Mouse (Mus musculus) c-Kit-positive CD71-positive TER-119-negative erythroid progenitor cells, embryonic 14.5 days (primary cell): ENCODE results near the gene Hpn.

Experiments used
- DNase-seq: peaks from one replicate; pipeline ENCODE4 v3.0.0-alpha.2; 2013; ENCODE audit warnings: low read depth

Hpn gene

DNA sequence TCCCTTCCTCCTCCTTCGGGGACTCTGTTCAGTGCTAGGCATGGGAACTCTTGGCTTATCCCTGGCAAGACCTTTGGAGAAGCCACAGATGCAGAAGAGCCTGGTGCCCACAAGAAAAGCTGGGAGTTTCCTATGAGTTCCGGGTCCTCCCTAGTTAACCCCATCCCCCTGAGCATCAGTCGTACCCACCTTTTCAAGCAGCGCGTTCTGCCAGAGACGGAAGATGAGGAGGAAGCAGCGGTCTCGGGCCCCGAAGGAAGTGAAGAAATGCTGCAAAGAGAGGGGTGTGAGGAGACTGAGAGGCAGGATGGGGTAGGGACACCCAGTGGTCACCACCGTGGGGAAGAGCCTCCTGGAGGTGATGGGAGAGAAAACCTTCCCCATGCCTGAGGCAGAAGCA lies 25.9 kb upstream of the Hpn start:
- no peak for DNase-seq

- no peak for DNase-seq
Measured at GRCm38 (mm10) chr7:31140302-31140701, 25.2 kb upstream of the Hpn start.

DNA sequence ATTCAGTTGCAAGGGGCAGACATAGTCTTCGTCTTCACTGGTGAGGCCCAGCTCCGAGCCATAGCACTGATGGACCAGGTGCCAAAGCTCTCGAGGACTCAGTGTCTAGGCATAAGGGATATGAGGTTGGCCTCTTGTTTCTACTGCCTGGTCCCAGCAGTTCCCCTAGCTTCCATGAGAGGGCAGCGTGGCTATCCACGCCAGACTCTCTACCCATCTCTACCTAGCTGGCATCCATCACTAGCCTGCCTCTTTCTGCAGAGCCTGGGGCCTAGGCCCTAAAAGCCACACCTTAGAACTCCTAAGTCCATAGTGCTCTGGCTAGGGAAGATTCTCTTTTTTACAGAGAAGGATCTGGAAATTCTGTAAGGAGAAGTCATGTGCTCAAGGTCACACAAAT lies 24.7 kb upstream of the Hpn start:
- DNase-seq, result no peak

- DNase-seq, result no peak
Measured at GRCm38 (mm10) chr7:31135717-31136116, 20.6 kb upstream of the Hpn start.

- no peak for DNase-seq
Measured at GRCm38 (mm10) chr7:31131866-31132265, 16.8 kb upstream of the Hpn start.

- no peak for DNase-seq
Measured at GRCm38 (mm10) chr7:31130841-31131240, 15.8 kb upstream of the Hpn start.

DNA sequence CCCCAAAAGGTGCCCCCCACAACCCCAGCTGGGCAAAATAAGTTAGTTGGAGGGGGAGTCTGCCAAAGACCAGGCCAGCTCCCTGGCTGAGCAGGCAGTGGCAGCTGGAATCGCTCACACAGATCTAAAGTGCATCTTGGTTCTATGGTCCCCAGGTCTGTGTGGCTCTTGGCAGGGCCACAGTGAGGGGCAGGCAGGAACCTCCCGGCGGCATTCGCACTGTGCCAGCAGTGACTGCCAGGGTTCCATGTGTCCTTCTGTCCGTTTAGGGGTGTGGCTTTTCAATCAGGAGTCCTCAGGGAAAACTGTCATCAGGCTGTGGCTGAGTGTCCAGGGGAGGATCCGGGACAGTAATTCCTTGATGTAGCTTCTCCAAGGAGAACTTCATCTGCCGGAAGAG lies 15.1 kb upstream of the Hpn start:
- DNase-seq, result no peak

GRCm38 (mm10) chr7:31128157-31128705 lies 13.1 kb upstream of the Hpn start:
- DNase-seq, result no peak

DNA sequence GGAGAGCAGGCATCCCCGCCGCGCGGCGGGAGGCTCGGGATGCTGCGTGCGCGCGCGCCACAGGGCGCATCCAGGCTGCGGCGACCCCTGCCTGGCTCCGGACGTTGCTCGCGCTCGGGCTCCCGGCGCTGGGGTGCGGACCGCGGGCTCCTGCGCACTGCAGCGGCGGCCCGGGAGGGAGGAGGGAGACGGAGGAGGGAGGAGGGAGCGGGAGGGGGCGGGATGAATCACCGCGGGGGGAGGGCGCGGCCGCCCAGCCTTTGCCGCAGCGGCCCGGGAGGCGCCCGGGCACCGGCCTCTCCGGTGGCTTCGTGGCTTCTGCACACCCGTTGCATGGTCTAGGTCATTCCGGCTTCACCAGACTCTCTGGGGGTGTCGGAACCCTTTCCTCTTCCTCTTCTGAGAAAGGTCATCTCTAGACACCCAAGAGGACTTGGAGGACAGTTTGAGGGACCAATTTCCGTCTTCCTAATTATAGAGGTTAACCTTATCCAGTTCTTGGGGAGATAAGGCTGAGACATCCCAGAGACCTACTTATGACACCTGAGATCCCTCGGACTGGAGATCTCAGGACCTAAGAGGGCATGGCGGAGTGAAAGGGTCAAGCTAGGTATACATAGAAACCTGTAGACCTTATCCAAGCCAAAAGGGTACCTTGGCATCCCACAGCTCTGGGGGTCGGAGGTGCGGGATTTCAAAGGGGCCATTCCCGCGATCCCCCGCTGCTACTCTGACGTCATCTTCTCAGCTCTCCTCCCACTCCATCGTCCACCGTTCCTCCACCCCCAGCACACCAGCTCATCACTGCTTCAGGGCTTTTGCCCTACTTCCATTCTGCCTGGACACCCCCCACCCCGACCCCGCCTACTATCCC lies 12.0 kb upstream of the Hpn start, which contains the start of gene Scn1b:
Scn1b (minus strand) TSS at position 153 of the 874 bp plus-strand sequence.
- no peak for DNase-seq

- no peak for DNase-seq
Measured at GRCm38 (mm10) chr7:31126211-31126751, 11.2 kb upstream of the Hpn start.

DNA sequence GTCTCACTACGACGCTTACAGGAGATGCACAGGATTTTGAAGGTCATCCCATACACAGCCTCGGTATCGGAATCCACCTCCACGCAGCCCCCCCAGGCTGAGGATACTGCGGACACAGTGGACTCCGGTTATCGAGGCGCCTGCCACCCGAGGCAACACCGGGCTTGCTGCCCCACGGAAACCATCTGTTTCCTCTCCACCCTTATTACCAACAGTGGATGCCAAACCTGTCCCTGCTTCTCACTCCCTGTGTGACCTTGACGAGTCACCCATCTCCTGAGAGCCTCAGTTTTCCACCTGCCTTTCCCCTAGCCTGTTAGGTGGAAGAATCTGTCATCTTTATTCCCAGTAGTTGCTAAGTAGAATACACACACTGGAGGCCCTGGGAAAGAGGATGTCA lies 10.0 kb upstream of the Hpn start:
- no peak for DNase-seq

DNA sequence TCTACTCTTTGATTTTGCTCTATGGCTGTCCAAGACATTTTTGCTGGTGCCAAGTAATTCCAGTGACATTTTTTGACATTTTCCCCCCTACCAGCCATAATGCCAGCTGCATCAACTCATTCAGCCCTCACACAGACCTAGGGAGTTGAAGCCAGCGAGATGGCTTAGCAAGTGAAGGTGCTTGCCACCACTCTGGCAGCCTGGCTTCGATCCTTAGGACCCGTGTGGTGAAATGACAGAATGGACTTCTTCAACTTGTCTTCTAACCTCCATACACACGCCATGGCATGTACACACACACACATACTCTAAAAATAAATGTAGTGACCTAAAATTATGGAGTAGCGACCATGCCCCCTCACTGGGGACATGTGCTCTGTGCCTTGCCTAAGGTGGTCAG lies 9.3 kb upstream of the Hpn start:
- DNase-seq, result no peak

DNA sequence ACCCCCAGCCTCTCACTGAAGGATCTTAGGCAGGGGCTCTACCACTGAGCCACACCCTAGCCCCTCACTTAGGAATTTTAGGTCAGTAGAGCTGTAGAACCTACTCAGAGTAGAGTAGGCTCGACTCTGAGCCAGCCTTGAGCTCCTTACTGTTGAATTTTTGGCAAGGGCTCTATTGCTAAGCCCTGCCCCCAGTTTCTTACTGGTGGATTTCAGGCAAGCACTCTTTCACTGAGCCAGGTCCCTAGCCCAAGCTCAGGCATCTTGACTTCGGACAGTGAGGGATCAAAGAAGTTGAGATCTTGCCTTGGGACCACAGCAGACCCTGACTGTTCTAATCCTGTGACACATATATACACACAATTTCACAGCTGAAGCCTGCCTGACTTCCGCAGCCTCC lies 8.6 kb upstream of the Hpn start:
- DNase-seq, result no peak

DNA sequence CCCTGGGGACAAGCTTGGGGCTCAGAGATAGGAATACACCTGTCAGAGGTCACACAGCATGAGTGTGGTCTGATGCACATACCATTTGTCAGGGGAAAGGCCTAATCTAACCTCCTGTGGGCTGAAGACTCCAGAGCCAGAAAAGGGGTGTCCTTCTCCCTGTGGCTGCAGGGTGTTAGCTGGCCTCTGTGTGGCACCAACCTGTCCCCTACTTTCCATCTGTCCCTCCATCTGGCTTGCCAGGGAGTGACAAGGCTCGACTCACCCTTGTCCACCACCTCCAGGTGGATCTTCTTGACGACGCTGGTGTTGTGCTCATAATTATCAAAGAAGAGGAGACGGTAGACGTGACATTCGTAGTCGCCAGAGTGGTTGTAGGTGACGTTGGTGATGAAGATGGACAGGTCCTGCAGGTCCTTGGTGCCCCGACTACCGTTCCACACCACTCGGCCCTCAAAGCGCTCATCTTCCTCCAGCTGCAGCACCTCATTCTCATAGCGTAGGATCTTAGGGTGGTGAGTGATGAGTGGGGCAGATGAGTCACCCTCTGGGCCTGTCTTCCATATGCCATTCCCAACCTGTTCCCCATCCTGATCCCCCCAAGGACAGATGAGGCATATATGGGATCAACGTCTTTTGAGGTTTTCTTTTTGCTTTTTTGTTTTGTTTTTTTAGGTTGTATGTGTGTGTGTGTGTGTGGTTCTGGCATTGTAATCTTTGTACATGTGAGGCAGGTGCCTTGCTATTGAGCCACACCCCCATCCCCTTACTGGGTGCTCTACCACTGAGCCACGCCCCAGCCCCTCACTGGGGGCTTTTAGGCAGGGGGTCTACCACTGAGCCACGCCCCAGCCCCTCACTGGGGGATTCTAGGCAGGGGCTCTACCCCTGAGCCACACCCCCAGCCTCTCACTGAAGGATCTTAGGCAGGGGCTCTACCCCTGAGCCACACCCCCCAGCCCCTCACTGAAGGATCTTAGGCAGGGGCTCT lies 7.8 kb upstream of the Hpn start:
- no peak for DNase-seq

DNA sequence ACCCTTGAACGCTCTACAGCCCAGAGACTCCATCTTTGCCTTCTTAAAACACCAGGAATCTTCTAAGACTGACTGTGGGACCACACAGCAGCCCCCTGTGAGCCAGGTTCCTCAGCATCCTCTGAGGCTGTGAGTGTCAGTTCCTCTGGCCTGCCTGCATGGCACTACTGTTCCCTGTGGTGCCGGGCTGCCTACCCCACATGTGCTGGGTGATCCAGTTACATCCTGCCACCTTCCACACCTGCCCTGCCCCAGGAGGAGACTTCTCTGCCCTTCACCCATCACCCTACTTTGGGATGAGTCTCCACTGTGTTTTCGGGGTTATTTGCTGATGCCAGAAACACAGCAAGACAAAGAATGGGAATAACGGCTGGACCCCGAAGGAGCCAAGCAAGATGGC lies 4.5 kb upstream of the Hpn start:
- DNase-seq, result no peak

GRCm38 (mm10) chr7:31118486-31118885 lies 3.4 kb upstream of the Hpn start:
- no peak for DNase-seq

DNA sequence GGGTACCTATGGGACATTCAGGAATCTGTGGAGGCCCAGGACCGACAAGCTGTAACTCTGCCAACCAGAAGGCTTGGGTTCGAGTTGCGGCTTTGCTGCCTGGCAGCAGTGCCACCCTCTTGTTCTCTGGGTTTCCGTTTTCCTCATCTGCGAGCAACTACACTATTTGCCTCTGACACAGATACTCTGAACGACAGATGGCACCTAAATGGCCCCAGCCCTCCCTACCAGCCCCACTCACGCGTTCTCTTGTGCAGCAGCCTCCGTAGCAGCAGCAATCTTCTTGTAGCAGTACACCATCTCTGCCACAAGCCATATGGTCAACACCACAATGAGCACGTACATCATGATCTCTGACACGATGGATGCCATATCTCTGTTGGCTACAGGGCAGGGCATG lies 2.4 kb upstream of the Hpn start:
- no peak for DNase-seq

- no peak for DNase-seq
Measured at GRCm38 (mm10) chr7:31116721-31117145, 1.6 kb upstream of the Hpn start.

- DNase-seq, result no peak
Measured at GRCm38 (mm10) chr7:31115587-31116043, 525 bp upstream of the Hpn start.

GRCm38 (mm10) chr7:31114646-31115045 lies 444 bp downstream of the Hpn start:
- DNase-seq, result no peak

DNA sequence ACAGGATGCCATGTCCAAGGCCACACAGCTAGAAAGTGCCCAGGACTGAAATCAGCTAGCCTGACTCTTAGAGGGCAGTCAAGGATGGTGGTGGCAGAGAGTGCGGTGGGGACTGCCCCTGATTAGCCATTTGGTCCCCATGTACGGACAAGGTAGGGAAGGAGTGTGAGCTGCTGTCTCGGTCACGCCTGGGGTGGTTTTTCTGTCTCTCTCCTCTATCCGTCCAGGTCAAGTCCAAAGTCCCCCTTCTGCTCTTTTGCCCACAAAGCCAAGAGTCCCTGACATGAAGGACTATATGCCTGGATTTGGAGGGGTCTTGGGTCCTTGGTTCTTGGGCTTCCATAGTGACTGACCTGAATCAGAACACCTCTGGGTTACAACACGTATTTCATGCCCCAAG lies 1.3 kb downstream of the Hpn start:
- no peak for DNase-seq

DNA sequence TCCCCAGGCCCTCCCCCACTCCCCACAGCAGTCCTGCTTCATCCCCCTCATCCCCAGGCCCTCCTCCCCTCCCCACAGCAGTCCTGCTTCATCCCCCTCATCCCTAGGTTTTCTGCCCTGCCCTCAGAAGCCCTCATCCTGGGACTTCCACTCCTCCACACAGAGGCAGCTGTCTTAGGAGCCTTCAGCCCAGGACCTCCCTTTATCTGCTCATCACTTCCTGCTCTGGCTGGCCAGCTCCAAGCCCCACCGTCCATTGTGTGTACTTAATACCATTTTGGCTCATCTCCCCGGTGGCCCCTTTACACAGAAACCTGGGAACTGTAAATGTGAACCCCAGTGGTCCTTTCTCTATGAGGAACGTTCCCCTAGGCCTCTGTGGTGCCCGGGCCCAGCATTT lies 3.1 kb downstream of the Hpn start:
- no peak for DNase-seq
